Mouse (Mus musculus): ENCODE measurements around the gene Slc26a11.

Gene Slc26a11

DNA sequence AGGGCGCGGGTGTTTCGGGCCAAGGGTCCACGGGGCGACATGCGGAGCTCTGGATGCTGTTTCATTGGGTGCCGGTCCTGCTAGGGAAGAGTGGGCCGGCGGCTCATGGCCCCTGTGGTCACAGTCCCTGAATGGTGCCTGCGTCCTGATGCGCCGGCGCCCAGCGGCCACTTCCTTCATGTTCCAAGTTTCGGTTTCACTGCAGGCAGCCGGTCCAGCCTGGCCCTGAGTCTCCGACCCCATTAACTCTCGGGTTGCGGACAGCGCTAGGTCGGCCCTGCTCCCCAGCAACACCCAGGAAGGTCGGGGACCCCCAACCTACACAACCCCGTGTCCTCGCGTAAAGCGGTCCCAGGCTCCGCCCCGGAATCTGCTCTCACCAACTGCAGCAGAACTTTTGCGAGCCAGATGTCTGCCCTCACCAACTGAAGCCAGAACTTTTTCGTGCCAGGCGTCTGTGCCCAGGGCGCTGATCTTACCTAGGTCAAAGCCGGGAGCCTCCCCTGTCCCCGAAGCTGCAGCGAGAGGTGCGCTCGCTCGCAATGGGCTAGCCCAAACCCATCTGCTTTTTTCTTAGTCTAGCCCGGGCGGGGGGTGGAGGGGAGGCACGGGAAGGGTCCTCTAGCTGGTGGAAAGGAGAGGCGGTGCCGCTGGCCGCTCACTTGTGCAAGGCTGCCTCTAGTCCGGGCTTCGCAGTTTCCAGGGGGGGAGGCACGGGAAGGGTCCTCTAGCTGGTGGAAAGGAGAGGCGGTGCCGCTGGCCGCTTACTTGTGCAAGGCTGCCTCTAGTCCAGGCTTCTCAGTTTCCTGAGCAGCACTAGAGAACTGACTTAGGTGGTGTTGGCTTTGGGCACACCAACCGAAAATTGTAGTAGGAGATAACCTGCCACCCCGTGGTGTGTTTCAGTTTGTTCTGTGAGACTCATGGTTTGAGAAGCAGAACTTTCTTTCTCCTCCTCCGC is 35.2 kb downstream of the Slc26a11 start:
- Histone ChIP-seq H3K4me3 (replicated peaks; ENCODE audit: low read length) (peak overlapping the region; percentile 78), H3K4me1 (replicated peaks; ENCODE audit: low read depth, low read length) (peaks cover 90% of the 10 kb centered on the region), H3K36me3 (ENCODE audit: insufficient read depth, low read length) (no peaks in the 10 kb centered on the region), H3K27me3 (ENCODE audit: insufficient read depth, low read length) (peaks cover 70% of the 10 kb centered on the region), H3K9me3 (ENCODE audit: low read length) (no peaks in the 10 kb centered on the region)
- TF ChIP-seq NANOG (IDR thresholded peaks at IDR 0.05; ENCODE audit: borderline replicate concordance, low read length): no peak
- TF ChIP-seq POU5F1 (IDR thresholded peaks at IDR 0.05; ENCODE audit: borderline replicate concordance, low read length): no peak
- TF ChIP-seq CTCF (conservative IDR thresholded peaks at IDR 0.05; ENCODE audit: low read length): no peak

DNA sequence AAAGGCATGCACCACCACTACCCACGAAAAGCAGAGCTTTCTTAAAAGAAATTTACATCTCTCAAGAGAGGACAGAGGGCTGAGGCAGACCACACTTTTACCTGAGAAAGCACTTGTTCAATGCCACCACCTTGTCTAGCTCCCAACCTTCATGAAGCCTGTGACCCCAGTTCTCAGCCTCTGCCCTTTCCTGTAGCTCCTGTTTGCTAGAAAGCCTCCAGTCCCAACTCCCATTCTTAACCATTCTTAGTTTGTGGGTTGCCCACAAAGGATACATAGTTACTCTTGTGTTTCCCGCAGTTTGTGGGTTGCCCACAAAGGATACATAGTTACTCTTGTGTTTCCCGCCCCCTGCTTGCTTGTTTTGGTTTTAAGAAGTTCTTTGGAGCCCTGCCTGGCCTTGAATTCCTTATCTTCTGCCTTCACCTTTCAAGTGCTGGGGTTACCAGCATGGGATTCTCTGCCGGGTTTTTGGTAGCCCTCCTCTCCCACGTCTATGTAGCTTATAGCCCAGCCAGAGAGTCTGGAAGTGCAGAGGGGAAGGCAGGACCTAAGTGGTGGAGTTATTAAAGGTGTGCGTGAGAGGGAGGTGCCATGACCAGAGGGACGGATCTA is 36.1 kb downstream of the Slc26a11 start:
- H3K27me3 ChIP-seq (ENCODE audit: insufficient read depth, low read length): peaks cover 70% of the 10 kb centered on the region
- peaks cover 93% of the 10 kb centered on the region for H3K4me1 ChIP-seq (replicated peaks; ENCODE audit: low read depth, low read length)
- no peaks in the 10 kb centered on the region for H3K36me3 ChIP-seq (ENCODE audit: insufficient read depth, low read length)
- TF ChIP-seq CTCF (conservative IDR thresholded peaks at IDR 0.05; ENCODE audit: low read length) (no peak), NANOG (IDR thresholded peaks at IDR 0.05; ENCODE audit: borderline replicate concordance, low read length) (no peak), POU5F1 (IDR thresholded peaks at IDR 0.05; ENCODE audit: borderline replicate concordance, low read length) (no peak)
- peak overlapping the region; percentile 78 for H3K4me3 ChIP-seq (replicated peaks; ENCODE audit: low read length)
- no peaks in the 10 kb centered on the region for H3K9me3 ChIP-seq (ENCODE audit: low read length)

DNA sequence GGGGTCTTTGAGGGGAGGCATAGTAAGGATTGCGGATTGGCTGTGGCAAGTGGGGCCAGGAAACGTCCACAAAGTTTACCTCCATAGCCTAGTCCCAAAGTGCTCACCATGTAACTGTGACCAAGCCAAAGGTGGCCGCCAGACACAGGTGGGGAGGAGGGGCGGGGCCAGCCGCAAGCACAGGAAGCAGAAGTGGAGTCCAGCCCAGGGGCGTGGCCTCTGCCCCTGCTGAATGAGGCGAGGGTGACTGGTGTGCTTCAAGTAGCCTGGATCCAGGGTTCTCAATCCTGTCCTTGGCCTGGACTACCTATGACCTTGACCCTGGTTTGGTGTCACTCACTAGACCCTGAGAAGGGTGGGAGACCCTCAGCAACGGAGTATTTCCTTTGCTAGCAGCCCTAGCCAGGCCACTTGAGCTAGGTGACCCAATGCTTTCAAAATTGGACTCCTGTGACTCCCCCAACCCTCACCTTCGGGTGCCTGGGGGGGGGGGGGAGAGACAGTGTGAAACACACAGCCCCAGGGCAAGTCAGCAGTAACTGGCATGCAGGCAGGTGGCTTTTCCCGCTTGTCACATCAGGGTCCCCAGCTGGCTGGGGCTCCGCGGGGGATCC is 36.8 kb downstream of the Slc26a11 start:
- Histone ChIP-seq H3K36me3 (ENCODE audit: insufficient read depth, low read length) (no peaks in the 10 kb centered on the region), H3K4me3 (replicated peaks; ENCODE audit: low read length) (peak overlapping the region; percentile 78), H3K4me1 (replicated peaks; ENCODE audit: low read depth, low read length) (peaks cover 95% of the 10 kb centered on the region), H3K27me3 (ENCODE audit: insufficient read depth, low read length) (peaks cover 70% of the 10 kb centered on the region), H3K9me3 (ENCODE audit: low read length) (no peaks in the 10 kb centered on the region)
- TF ChIP-seq NANOG (IDR thresholded peaks at IDR 0.05; ENCODE audit: borderline replicate concordance, low read length) (no peak), CTCF (conservative IDR thresholded peaks at IDR 0.05; ENCODE audit: low read length) (no peak), POU5F1 (IDR thresholded peaks at IDR 0.05; ENCODE audit: borderline replicate concordance, low read length) (no peak)

DNA sequence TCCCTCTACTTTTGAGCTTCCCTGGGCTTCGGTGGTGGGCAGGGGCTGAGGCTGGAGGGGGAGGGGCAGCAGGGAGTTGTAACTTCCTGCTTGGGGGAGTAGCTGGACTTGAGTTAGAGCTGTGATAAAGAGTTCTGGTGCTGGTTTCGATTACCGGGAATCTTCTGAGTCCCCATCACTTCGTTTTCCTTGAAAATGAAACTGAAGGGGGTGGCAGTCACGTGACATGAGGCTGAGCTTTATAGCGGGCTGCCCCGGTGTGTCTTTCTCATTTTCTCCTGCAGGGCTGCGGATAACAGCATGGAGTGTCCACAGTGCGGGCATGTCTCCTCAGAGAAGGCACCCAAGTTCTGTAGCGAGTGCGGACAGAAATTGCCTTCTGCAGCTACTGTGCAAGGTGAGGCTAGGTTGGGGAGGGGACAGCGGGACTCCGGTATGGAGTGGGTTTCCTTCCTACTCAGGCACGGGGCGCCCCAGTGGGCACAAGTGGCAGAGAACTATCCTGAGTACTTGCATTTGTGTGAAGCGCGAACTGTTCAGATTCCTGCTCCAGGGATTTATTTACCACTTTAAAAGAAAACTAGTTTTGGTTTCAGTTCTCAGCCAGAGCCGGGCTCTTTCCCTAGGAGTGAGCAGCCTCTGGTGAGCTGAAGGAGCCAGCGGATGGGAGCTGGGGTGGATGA is 37.6 kb downstream of the Slc26a11 start, which contains the start of gene Rnf213:
TSS of gene Rnf213 (plus strand) at position 301 of the 683 bp plus-strand sequence.
- Histone ChIP-seq H3K4me3 (replicated peaks; ENCODE audit: low read length) (peak within 1 kb of the TSS; percentile 78), H3K9me3 (ENCODE audit: low read length) (no peaks in the 10 kb centered on the region), H3K4me1 (replicated peaks; ENCODE audit: low read depth, low read length) (peaks cover 91% of the 10 kb centered on the region), H3K36me3 (ENCODE audit: insufficient read depth, low read length) (peaks cover 1% of the 10 kb centered on the region; the same call in 1 of the 2 replicates), H3K27me3 (ENCODE audit: insufficient read depth, low read length) (peaks cover 66% of the 10 kb centered on the region)
- TF ChIP-seq NANOG (IDR thresholded peaks at IDR 0.05; ENCODE audit: borderline replicate concordance, low read length): no peak
- TF ChIP-seq CTCF (conservative IDR thresholded peaks at IDR 0.05; ENCODE audit: low read length): no peak
- TF ChIP-seq POU5F1 (IDR thresholded peaks at IDR 0.05; ENCODE audit: borderline replicate concordance, low read length): no peak

DNA sequence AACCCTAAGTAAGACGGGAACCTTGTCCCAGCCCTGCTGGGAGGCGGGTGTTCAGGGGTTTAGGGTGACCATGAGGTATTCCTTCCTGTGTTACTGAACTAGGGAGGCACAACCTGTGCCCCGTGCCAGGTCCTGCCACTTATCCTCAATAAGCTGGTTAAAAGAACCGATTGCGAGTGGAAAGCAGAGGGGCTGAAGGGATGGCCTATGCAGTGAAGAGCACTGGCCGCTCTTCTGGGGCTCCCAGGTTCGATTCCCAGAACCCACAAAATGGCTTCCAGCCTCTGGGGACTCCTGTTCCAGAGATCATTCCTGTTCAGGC is 38.1 kb downstream of the Slc26a11 start:
- Histone ChIP-seq H3K4me1 (replicated peaks; ENCODE audit: low read depth, low read length) (peaks cover 91% of the 10 kb centered on the region), H3K4me3 (replicated peaks; ENCODE audit: low read length) (peak overlapping the region; percentile 69), H3K27me3 (ENCODE audit: insufficient read depth, low read length) (peaks cover 60% of the 10 kb centered on the region), H3K9me3 (ENCODE audit: low read length) (no peaks in the 10 kb centered on the region), H3K36me3 (ENCODE audit: insufficient read depth, low read length) (peaks cover 4% of the 10 kb centered on the region; the same call in 1 of the 2 replicates)
- TF ChIP-seq CTCF (conservative IDR thresholded peaks at IDR 0.05; ENCODE audit: low read length) (no peak), NANOG (IDR thresholded peaks at IDR 0.05; ENCODE audit: borderline replicate concordance, low read length) (no peak), POU5F1 (IDR thresholded peaks at IDR 0.05; ENCODE audit: borderline replicate concordance, low read length) (no peak)

DNA sequence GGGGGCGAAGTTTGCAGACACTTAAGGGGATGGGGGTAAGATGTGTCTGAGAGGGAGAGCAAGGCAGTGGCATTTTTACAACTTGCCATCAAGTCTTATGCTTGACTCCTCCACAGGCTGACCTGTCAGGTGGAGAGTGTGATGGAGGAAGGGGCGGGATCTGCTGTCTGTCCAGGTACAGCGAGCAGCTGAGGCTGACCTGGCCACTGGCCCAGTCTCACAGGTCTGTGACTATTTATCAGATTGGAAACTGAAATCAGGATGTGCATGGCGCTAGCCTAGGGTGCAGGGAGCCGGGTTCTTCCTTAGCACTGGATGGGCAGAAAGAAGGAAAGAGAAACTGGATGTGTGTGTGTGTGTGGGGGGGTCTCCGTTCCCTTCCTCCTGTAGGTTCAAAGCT is 38.9 kb downstream of the Slc26a11 start:
- Histone ChIP-seq H3K4me1 (replicated peaks; ENCODE audit: low read depth, low read length) (peaks cover 84% of the 10 kb centered on the region), H3K36me3 (ENCODE audit: insufficient read depth, low read length) (peaks cover 4% of the 10 kb centered on the region; the same call in 1 of the 2 replicates), H3K4me3 (replicated peaks; ENCODE audit: low read length) (peak overlapping the region; percentile 58; the same call in 1 of the 2 replicates), H3K9me3 (ENCODE audit: low read length) (no peaks in the 10 kb centered on the region), H3K27me3 (ENCODE audit: insufficient read depth, low read length) (peaks cover 57% of the 10 kb centered on the region)
- TF ChIP-seq POU5F1 (IDR thresholded peaks at IDR 0.05; ENCODE audit: borderline replicate concordance, low read length) (no peak), NANOG (IDR thresholded peaks at IDR 0.05; ENCODE audit: borderline replicate concordance, low read length) (no peak), CTCF (conservative IDR thresholded peaks at IDR 0.05; ENCODE audit: low read length) (no peak)

DNA sequence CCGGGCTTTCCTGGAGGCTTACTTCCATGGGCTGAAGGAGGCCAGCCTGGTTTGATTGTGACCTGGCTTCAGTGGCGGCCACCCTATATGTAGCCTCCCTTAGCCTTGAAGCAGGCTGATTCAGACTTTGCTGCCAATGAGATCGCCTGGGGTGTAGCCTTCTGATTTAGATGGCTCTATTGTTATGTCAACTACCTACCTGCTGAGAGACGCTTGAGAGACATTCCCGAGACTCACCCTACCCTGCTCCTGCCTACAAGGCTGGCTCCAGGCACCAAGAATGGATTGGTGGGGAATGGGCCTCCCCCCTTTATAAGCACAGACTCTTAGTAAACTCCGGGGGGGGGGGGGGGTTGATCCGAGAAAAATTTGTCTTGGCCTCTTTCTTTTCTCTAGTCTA is 40.0 kb downstream of the Slc26a11 start:
- Histone ChIP-seq H3K36me3 (ENCODE audit: insufficient read depth, low read length) (peaks cover 13% of the 10 kb centered on the region; the same call in 1 of the 2 replicates), H3K9me3 (ENCODE audit: low read length) (no peaks in the 10 kb centered on the region), H3K4me3 (replicated peaks; ENCODE audit: low read length) (peak overlapping the region; percentile 58), H3K4me1 (replicated peaks; ENCODE audit: low read depth, low read length) (peaks cover 73% of the 10 kb centered on the region), H3K27me3 (ENCODE audit: insufficient read depth, low read length) (peaks cover 52% of the 10 kb centered on the region)
- TF ChIP-seq POU5F1 (IDR thresholded peaks at IDR 0.05; ENCODE audit: borderline replicate concordance, low read length) (peak; percentile 89), NANOG (IDR thresholded peaks at IDR 0.05; ENCODE audit: borderline replicate concordance, low read length) (peak; percentile 99), CTCF (conservative IDR thresholded peaks at IDR 0.05; ENCODE audit: low read length) (no peak)

All from E14TG2a.4 (cell line).